Mouse (Mus musculus): Measurements from ENCODE around the gene Zdhhc1. TPM values are rescaled to one million over a fixed set of nuclear protein-coding genes. Genes with fewer than 3 reads are reported as not detected.

Gene Zdhhc1
- polyA plus RNA-seq, 1 experiment = 15.2 TPM

DNA sequence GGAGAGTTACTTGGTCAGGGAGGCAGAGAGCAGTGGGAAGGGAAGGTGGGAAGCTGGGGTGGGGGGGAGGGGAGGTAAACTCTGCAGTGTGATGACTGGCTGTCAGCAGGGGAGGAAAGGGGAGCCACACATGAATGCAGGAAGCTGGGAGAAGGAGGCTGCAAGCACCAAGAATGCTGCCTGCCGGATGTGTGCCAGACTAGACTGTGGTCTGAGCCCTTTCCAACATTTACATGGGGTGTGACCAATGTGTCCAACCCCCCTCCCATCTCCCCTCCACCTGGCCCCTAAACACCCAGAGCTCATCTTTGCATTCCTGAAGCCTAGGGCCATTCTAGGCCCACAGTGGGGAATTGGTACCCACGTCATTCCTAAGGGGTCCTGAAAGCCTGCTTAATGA is 15.7 kb downstream of the Zdhhc1 start:
- Histone ChIP-seq H3K4me1 (ENCODE audit: control insufficient read depth, insufficient read depth, insufficient read length, low read length) (no peaks in the 10 kb centered on the region), H3K27me3 (ENCODE audit: control insufficient read depth, insufficient read depth, low read length) (no peaks in the 10 kb centered on the region), H3K36me3 (ENCODE audit: control insufficient read depth, insufficient read depth, low read length) (no peaks in the 10 kb centered on the region), H3K4me3 (ENCODE audit: low read depth, low read length) (no peak overlapping the region), H3K27ac (ENCODE audit: insufficient read depth, low read depth, low read length) (no peak overlapping the region)
- no peak for TF ChIP-seq CTCF (IDR thresholded peaks at IDR 0.05; ENCODE audit: extremely low read depth, insufficient read length, insufficient replicate concordance, low read depth, low read length)
- no peak for TF ChIP-seq POLR2A (IDR thresholded peaks at IDR 0.05; ENCODE audit: low read depth, low read length)
- 85% methylated on average over 2 of the region's 2 CpGs for WGBS

DNA sequence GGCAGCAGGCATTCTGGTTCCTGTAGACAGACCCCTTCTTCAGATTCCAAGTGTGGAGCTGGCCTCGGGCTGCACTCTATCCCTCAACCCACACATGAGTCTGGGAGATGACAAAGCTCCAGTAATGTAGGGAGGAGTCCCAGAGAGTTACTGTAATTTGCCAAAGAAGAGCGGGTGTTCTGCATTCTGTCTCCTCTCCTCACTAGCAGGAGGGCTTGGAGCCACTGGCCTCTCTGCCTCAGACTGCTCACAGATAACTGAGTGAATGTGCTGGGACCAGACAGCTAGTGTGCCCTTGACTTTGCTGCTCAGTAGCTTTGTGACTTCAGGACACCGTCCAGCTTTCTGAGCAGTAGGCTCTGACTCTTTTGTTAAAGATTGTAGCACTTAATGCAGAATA is 18.9 kb downstream of the Zdhhc1 start:
- TF ChIP-seq CTCF (IDR thresholded peaks at IDR 0.05; ENCODE audit: extremely low read depth, insufficient read length, insufficient replicate concordance, low read depth, low read length) = no peak
- TF ChIP-seq POLR2A (IDR thresholded peaks at IDR 0.05; ENCODE audit: low read depth, low read length) = no peak
- Histone ChIP-seq H3K36me3 (ENCODE audit: control insufficient read depth, insufficient read depth, low read length) (no peaks in the 10 kb centered on the region), H3K4me1 (ENCODE audit: control insufficient read depth, insufficient read depth, insufficient read length, low read length) (peaks cover 14% of the 10 kb centered on the region), H3K4me3 (ENCODE audit: low read depth, low read length) (no peak overlapping the region), H3K27ac (ENCODE audit: insufficient read depth, low read depth, low read length) (no peak overlapping the region), H3K27me3 (ENCODE audit: control insufficient read depth, insufficient read depth, low read length) (no peaks in the 10 kb centered on the region)
- WGBS = 90% methylated on average over 3 of the region's 3 CpGs

DNA sequence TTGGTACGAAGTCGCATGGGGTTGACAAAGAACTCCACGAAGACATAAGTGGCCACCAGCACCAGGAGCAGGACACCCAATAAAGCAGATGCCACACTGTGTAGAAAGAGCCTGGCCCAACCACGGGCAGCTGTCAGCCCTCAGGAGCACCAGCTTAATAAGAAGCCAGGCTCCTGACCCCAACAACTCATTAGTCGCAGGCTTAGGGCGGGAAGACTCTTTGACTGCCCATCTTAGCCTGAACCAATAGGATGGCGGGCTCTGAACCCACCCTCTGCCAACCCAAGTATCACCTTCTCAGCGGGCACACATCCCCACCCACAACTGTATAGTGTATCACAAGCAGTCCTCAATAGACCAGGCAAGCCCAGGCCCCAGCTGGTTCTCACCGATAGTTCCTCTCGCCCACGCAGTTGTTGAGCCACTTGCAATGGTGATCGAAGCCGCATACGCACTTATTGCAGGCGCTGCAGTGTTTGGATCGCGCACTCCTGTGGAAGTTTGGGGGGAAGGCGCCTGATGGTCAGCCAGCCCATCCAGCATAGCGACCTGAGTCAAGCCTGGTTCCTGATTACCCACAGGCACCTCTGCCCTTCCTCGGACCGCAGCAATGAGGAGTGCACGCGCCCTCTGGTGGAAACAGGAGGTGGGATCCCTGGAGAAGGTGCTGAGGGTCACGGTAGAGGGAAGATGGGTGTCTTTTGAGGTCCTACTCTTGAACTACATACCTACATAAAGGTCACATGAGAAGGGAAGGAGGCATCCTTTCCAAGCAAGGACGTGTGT is 19.9 kb downstream of the Zdhhc1 start:
- WGBS = 58% methylated on average over 25 of the region's 25 CpGs
- Histone ChIP-seq H3K27me3 (ENCODE audit: control insufficient read depth, insufficient read depth, low read length) (no peaks in the 10 kb centered on the region), H3K4me3 (ENCODE audit: low read depth, low read length) (no peak overlapping the region), H3K27ac (ENCODE audit: insufficient read depth, low read depth, low read length) (no peak overlapping the region), H3K36me3 (ENCODE audit: control insufficient read depth, insufficient read depth, low read length) (no peaks in the 10 kb centered on the region), H3K4me1 (ENCODE audit: control insufficient read depth, insufficient read depth, insufficient read length, low read length) (peaks cover 14% of the 10 kb centered on the region)
- TF ChIP-seq POLR2A (IDR thresholded peaks at IDR 0.05; ENCODE audit: low read depth, low read length) = 0 out of 2 replicates have a peak, but pooled peaks have one; percentile 15
- peak; percentile 75; the same call in 1 of the 2 replicates for TF ChIP-seq CTCF (IDR thresholded peaks at IDR 0.05; ENCODE audit: extremely low read depth, insufficient read length, insufficient replicate concordance, low read depth, low read length)

DNA sequence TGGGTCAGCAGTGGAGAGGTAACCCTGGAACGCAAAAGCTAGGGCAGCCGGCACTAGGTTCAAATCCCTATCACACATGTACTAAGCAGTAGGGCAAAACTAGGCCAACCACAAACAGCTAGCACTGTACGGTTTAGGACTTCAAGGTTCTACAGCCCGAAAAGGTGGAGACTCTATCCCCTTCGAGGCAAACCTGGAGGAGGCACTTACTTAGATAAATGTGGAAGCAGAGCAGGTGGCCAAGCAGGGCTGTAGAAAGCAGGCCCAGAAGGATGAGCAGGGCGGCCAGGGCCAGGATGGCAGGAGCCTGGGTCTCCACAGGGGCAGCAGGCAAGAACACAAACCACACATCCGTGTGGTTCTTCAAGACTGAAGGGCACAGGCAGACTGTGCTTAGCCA is 20.5 kb downstream of the Zdhhc1 start:
- Histone ChIP-seq H3K27ac (ENCODE audit: insufficient read depth, low read depth, low read length) (no peak overlapping the region), H3K36me3 (ENCODE audit: control insufficient read depth, insufficient read depth, low read length) (no peaks in the 10 kb centered on the region), H3K27me3 (ENCODE audit: control insufficient read depth, insufficient read depth, low read length) (no peaks in the 10 kb centered on the region), H3K4me3 (ENCODE audit: low read depth, low read length) (no peak overlapping the region), H3K4me1 (ENCODE audit: control insufficient read depth, insufficient read depth, insufficient read length, low read length) (peaks cover 17% of the 10 kb centered on the region)
- WGBS = 96% methylated on average over 7 of the region's 7 CpGs
- TF ChIP-seq CTCF (IDR thresholded peaks at IDR 0.05; ENCODE audit: extremely low read depth, insufficient read length, insufficient replicate concordance, low read depth, low read length) = no peak

DNA sequence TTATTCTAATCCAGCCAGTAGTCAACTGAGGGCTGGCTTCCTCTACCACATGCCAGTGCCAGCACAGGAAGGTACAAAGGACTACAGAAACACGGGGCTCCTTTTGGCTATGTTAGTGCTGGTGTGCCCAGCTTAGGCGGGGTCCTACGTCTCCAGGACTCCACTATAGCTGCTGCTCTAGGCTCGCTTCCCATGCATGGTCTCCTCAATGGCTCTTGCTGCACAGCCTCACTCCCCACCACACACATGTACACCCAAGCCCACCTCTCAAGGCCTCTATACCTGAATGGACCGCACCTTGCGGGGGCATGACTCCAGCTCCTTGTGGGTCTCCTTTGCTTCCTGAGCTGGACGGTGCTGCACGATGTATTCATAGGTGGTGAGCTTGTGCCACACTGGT is 21.0 kb downstream of the Zdhhc1 start:
- 89% methylated on average over 8 of the region's 8 CpGs for WGBS
- Histone ChIP-seq H3K27me3 (ENCODE audit: control insufficient read depth, insufficient read depth, low read length) (no peaks in the 10 kb centered on the region), H3K27ac (ENCODE audit: insufficient read depth, low read depth, low read length) (no peak overlapping the region), H3K36me3 (ENCODE audit: control insufficient read depth, insufficient read depth, low read length) (no peaks in the 10 kb centered on the region), H3K4me1 (ENCODE audit: control insufficient read depth, insufficient read depth, insufficient read length, low read length) (peaks cover 22% of the 10 kb centered on the region), H3K4me3 (ENCODE audit: low read depth, low read length) (no peak overlapping the region)
- TF ChIP-seq POLR2A (IDR thresholded peaks at IDR 0.05; ENCODE audit: low read depth, low read length) = no peak
- TF ChIP-seq CTCF (IDR thresholded peaks at IDR 0.05; ENCODE audit: extremely low read depth, insufficient read length, insufficient replicate concordance, low read depth, low read length) = no peak

DNA sequence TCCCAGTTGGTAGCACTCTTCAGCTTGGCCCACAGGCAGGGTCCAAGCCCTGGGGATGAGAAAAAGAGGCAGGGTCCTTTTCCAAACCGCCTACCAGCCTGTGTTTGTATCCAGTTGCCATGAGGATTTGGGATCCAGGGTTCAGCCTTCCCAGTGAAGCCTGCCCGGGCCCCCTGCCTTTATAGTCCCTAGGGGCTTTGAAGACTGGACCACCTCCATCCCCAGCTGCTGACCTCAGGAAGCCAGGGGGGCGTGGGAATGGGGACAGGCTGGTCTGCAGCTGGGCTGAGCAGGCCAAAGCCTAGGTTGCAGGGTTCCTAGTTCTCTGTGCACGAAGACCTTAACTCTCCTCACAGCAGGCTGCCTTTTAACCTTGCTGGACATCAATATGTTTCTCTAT is 21.4 kb downstream of the Zdhhc1 start:
- H3K27me3 ChIP-seq (ENCODE audit: control insufficient read depth, insufficient read depth, low read length) = no peaks in the 10 kb centered on the region
- H3K27ac ChIP-seq (ENCODE audit: insufficient read depth, low read depth, low read length) = peak overlapping the region; percentile 26
- WGBS = 85% methylated on average over 4 of the region's 4 CpGs

DNA sequence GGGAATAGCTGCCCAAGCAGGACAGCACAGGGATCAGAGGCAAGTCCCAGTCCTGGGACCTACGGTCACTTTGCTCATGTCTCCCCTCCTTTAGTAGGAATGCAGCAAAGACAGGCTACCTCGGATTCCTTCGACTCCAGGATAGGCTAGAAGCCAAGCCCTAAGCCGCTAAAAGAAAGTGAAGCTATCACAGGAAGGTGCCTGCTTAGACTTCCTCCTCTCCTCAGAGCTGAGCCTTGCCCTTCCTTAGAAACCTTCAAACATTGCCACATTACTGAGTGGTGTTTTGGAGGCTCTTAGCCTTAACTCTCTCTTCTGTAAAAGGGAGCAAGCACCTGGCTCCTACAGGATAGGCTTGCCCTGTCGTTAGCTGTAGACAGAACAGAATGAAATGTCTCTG is 22.0 kb downstream of the Zdhhc1 start:
- H3K4me3 ChIP-seq (ENCODE audit: low read depth, low read length) = peak overlapping the region; percentile 1; the same call in 1 of the 2 replicates
- H3K4me1 ChIP-seq (ENCODE audit: control insufficient read depth, insufficient read depth, insufficient read length, low read length) = peaks cover 30% of the 10 kb centered on the region
- peak overlapping the region; percentile 46 for H3K27ac ChIP-seq (ENCODE audit: insufficient read depth, low read depth, low read length)
- no peaks in the 10 kb centered on the region for H3K36me3 ChIP-seq (ENCODE audit: control insufficient read depth, insufficient read depth, low read length)
- TF ChIP-seq POLR2A (IDR thresholded peaks at IDR 0.05; ENCODE audit: low read depth, low read length) (no peak), CTCF (IDR thresholded peaks at IDR 0.05; ENCODE audit: extremely low read depth, insufficient read length, insufficient replicate concordance, low read depth, low read length) (no peak)
- WGBS = 12% methylated on average over 5 of the region's 5 CpGs
- no peaks in the 10 kb centered on the region for H3K27me3 ChIP-seq (ENCODE audit: control insufficient read depth, insufficient read depth, low read length)

More for the DNA sequence above, 21.4 kb downstream of the Zdhhc1 start:
- Histone ChIP-seq H3K36me3 (ENCODE audit: control insufficient read depth, insufficient read depth, low read length) (no peaks in the 10 kb centered on the region), H3K4me3 (ENCODE audit: low read depth, low read length) (no peak overlapping the region), H3K4me1 (ENCODE audit: control insufficient read depth, insufficient read depth, insufficient read length, low read length) (peaks cover 24% of the 10 kb centered on the region)
- TF ChIP-seq CTCF (IDR thresholded peaks at IDR 0.05; ENCODE audit: extremely low read depth, insufficient read length, insufficient replicate concordance, low read depth, low read length) (no peak), POLR2A (IDR thresholded peaks at IDR 0.05; ENCODE audit: low read depth, low read length) (no peak)

All from small intestine, adult 2 months (tissue).